Mouse (Mus musculus): ENCODE data around the gene Zbtb5. TPM values are rescaled to one million over a fixed set of nuclear protein-coding genes. Genes with fewer than 3 reads are reported as not detected.

The Zbtb5 gene
- polyA plus RNA-seq, 1 experiment from 2014 or later: 52.1 TPM

DNA sequence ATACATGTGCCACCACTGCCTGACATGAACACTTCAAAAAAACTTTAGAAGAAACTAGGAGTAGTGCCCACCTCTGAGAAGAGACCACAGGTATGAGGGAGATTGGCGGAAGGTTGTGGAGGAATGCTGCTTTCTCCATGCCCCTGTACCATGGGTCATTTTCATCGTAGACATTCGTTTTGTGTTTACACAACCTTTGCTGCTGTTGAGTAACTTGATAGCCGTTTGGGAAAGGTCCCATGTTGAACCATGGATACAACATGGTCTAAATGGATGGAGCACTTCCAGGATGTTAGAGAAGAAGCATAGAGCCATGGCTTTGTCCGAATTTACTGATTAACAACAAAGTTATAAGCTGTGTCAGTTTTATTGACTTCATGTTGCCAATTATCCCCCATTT, 34.0 kb downstream of the Zbtb5 start:
- Histone ChIP-seq H3K9me3 (no peaks in the 10 kb centered on the region), H3K36me3 (no peaks in the 10 kb centered on the region), H3K27ac (no peak overlapping the region), H3K27me3 (no peaks in the 10 kb centered on the region), H3K4me2 (replicated peaks) (no peak overlapping the region), H3K4me1 (replicated peaks) (peaks cover 30% of the 10 kb centered on the region), H3K9ac (replicated peaks) (no peak overlapping the region), H3K4me3 (replicated peaks) (no peak overlapping the region)
- ATAC-seq: no peak
- WGBS: 81% methylated on average over 5 of the region's 5 CpGs

DNA sequence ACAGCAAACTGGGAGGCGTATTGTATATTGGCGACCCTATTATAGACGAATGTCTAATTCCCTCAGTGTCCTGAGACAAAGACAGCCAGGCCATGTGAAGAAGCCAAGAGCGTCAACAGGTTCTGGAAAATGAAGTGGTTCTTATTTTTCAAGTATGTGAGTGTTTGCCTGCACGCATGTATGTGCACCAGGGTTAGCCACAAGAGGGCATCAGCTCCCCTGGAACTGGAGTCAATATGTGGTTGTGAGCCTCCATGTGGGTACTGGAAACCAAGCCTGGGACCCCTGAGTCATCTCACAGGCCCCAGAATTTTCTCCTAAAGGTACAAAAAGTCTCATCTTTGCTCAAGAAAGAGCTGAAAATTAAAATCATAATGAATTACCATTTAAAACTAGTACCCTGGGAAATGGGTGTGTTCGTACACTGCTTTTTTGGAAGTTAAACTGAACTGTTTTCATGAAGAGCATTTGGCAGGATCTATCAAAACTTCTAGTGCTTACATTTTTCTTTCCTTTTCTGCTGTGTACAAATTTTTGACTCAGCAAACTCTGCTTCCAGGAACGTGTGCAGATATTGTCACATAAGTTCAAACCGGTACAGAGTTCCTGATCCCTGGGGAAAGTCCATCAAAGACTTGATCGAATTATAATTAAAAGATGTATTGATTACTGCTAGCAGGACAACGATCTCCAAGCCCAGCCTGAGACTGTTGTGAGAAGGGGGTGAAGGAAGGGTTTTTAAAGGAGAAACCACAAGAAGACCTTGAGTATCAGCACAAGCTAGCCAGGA, 35.1 kb downstream of the Zbtb5 start:
- no peaks in the 10 kb centered on the region for H3K27me3 ChIP-seq

DNA sequence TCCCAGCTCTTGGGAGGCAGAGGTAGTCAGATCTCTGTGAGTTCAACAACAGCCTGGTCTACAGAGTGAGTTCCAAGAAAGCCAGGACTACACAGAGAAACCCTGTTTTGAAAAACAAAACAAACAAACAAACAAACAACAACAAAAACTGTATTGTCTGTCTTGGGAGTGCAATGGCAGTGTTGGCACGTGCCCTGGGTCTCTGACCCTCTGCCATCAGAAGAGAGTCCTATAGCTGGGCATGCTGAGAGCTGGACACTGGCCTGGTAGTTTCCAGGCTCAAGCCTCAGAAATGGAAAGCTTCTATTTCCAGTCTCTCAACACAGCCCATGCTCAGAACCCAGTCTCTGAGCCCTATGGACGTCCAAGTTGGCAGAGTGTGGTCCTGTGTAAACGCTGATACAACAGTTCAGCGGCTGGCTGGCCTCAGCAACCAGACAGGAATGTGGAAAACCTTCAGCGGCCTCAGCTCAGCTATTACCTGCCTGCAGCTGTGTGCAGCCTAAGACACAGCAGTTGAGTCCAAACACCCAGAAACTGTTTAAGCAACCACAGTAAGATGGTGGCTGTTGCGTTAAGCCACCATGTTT, 36.1 kb downstream of the Zbtb5 start:
- Histone ChIP-seq H3K27ac (no peak overlapping the region), H3K4me2 (replicated peaks) (no peak overlapping the region), H3K9me3 (no peaks in the 10 kb centered on the region), H3K9ac (replicated peaks) (no peak overlapping the region), H3K27me3 (no peaks in the 10 kb centered on the region), H3K4me3 (replicated peaks) (no peak overlapping the region), H3K4me1 (replicated peaks) (peaks cover 13% of the 10 kb centered on the region), H3K36me3 (no peaks in the 10 kb centered on the region)
- ATAC-seq: no peak
- WGBS: 84% methylated on average over 6 of the region's 6 CpGs

More for the DNA sequence above, 35.1 kb downstream of the Zbtb5 start:
- no peak overlapping the region for H3K4me2 ChIP-seq (replicated peaks)
- H3K9ac ChIP-seq (replicated peaks): no peak overlapping the region
- H3K4me1 ChIP-seq (replicated peaks): peaks cover 22% of the 10 kb centered on the region
- no peak overlapping the region for H3K27ac ChIP-seq
- 91% methylated on average over 10 of the region's 10 CpGs for WGBS
- no peak for ATAC-seq
- no peaks in the 10 kb centered on the region for H3K9me3 ChIP-seq
- no peak overlapping the region for H3K4me3 ChIP-seq (replicated peaks)
- H3K36me3 ChIP-seq: no peaks in the 10 kb centered on the region

DNA sequence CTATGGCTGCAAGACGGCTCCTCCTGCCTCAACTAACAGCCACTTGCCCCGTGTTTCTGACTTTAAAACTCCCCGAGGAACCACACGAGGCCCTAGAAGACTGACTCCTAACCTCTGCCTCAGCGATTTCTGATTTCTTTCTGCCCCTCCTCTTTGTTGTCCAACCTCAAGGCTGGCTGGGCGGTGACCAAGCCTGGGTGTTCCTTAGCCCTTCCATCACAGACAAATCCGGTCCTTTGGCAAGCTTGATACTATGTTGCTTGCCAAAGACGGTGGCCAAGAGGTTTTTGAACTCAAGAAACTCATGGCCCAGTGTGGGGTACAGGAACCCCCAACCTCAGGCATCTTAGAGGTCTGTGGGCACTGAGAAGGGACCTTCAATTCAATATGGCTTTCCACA, 37.9 kb downstream of the Zbtb5 start:
- no peaks in the 10 kb centered on the region for H3K36me3 ChIP-seq
- H3K9ac ChIP-seq (replicated peaks): no peak overlapping the region
- ATAC-seq: no peak
- no peak overlapping the region for H3K4me2 ChIP-seq (replicated peaks)
- H3K9me3 ChIP-seq: no peaks in the 10 kb centered on the region
- no peak overlapping the region for H3K4me3 ChIP-seq (replicated peaks)
- H3K4me1 ChIP-seq (replicated peaks): peaks cover 4% of the 10 kb centered on the region; the same call in 1 of the 2 replicates
- 83% methylated on average over 8 of the region's 8 CpGs for whole genome bisulfite sequencing
- no peaks in the 10 kb centered on the region for H3K27me3 ChIP-seq
- H3K27ac ChIP-seq: no peak overlapping the region

GRCm38 (mm10) chr4:44973871-44974270, 38.3 kb downstream of the Zbtb5 start:
- Histone ChIP-seq H3K4me3 (replicated peaks) (no peak overlapping the region), H3K4me2 (replicated peaks) (peak overlapping the region; percentile 36), H3K27me3 (no peaks in the 10 kb centered on the region), H3K9ac (replicated peaks) (no peak overlapping the region; the same call in 1 of the 2 replicates), H3K27ac (no peak overlapping the region), H3K4me1 (replicated peaks) (peaks cover 4% of the 10 kb centered on the region; the same call in 1 of the 2 replicates), H3K36me3 (no peaks in the 10 kb centered on the region), H3K9me3 (no peaks in the 10 kb centered on the region)
- ATAC-seq: peak; percentile 27; the same call in 1 of the 2 replicates
- WGBS: 62% methylated on average over 14 of the region's 14 CpGs

DNA sequence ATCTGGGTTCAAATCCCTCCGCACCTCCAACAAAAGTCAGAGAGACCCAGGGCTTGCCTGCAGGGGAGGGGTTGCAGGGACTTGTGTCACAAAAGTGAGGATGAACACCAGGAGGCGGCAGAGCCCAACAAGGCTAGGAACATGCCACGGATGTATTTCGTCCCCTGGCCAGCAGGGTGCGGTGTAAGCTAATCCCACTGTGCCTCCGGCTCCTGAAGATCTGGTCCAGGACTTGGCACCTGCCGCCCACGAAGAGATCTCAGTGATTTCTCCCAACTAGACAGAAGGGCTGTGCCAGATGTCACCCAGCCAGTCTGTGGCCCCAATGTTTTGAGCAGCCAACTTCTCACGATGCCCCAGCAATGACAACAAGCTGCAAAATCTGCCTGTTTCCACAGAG, 38.8 kb downstream of the Zbtb5 start:
- 18% methylated on average over 9 of the region's 9 CpGs for WGBS
- Histone ChIP-seq H3K4me2 (replicated peaks) (peak overlapping the region; percentile 36), H3K9me3 (no peaks in the 10 kb centered on the region), H3K9ac (replicated peaks) (no peak overlapping the region), H3K4me3 (replicated peaks) (no peak overlapping the region), H3K27ac (no peak overlapping the region), H3K36me3 (no peaks in the 10 kb centered on the region), H3K4me1 (replicated peaks) (peaks cover 4% of the 10 kb centered on the region; the same call in 1 of the 2 replicates), H3K27me3 (no peaks in the 10 kb centered on the region)
- ATAC-seq: 0 out of 2 replicates have a peak, but pooled peaks have one; percentile 40

- no peak for ATAC-seq
- Histone ChIP-seq H3K36me3 (no peaks in the 10 kb centered on the region), H3K27ac (no peak overlapping the region), H3K9me3 (no peaks in the 10 kb centered on the region), H3K4me1 (replicated peaks) (peaks cover 4% of the 10 kb centered on the region; the same call in 1 of the 2 replicates), H3K27me3 (no peaks in the 10 kb centered on the region), H3K9ac (replicated peaks) (no peak overlapping the region), H3K4me2 (replicated peaks) (no peak overlapping the region), H3K4me3 (replicated peaks) (no peak overlapping the region)
- 25% methylated on average over 10 of the region's 10 CpGs for WGBS
Measured at GRCm38 (mm10) chr4:44970612-44971110, 41.6 kb downstream of the Zbtb5 start.

DNA sequence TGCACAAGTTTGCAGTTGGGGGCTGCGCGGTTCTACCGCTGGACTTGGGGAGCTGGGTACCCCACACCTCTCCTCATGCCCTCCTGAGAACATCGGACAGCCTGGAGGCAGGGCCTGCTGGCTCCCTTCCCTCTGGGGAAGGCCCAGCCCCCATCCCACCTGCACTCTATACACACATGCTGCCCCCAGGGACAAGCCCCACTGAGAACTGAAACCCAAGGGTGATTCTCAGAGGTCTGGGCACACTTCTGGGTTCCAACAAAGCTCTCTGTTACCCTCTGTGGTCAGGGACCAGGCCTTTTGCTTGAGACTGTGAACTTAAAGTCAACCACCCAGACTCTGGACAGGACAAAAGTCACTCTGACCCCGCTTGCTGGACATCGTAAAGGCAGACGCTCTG, 42.2 kb downstream of the Zbtb5 start:
- WGBS: 92% methylated on average over 7 of the region's 7 CpGs
- H3K27me3 ChIP-seq: no peaks in the 10 kb centered on the region
- no peak overlapping the region for H3K9ac ChIP-seq (replicated peaks)
- H3K4me1 ChIP-seq (replicated peaks): peaks cover 4% of the 10 kb centered on the region; the same call in 1 of the 2 replicates
- no peaks in the 10 kb centered on the region for H3K9me3 ChIP-seq
- H3K4me2 ChIP-seq (replicated peaks): no peak overlapping the region
- H3K36me3 ChIP-seq: no peaks in the 10 kb centered on the region
- no peak for ATAC-seq
- no peak overlapping the region for H3K27ac ChIP-seq
- no peak overlapping the region for H3K4me3 ChIP-seq (replicated peaks)

DNA sequence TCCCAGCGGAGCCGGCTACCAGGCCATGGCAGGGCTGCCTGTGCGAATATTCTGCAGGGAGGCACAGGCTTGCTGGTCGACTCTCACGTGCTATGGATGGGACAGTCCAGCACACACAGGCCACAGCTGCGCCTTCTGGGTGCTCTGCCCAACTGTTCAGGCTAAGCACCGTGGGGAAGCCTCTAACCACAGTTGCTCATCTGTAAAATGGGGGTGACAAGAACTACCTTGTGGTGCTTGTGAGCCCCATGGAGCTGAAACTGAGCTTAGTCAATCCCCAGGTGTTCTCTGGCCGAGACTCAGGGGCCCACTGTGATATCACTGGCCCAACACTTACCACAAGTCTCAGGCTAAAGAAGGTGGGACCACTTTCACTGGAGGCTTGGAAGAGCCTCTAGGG, 44.8 kb downstream of the Zbtb5 start:
- H3K4me3 ChIP-seq (replicated peaks): no peak overlapping the region
- H3K4me2 ChIP-seq (replicated peaks): no peak overlapping the region
- ATAC-seq: no peak
- H3K27ac ChIP-seq: no peak overlapping the region
- H3K27me3 ChIP-seq: no peaks in the 10 kb centered on the region
- 82% methylated on average over 8 of the region's 8 CpGs for WGBS
- no peaks in the 10 kb centered on the region for H3K4me1 ChIP-seq (replicated peaks)
- H3K9me3 ChIP-seq: no peaks in the 10 kb centered on the region
- H3K36me3 ChIP-seq: no peaks in the 10 kb centered on the region
- no peak overlapping the region for H3K9ac ChIP-seq (replicated peaks)

- ATAC-seq: no peak
- Histone ChIP-seq H3K4me1 (replicated peaks) (no peaks in the 10 kb centered on the region), H3K9me3 (no peaks in the 10 kb centered on the region), H3K36me3 (no peaks in the 10 kb centered on the region), H3K4me3 (replicated peaks) (no peak overlapping the region), H3K27ac (no peak overlapping the region), H3K9ac (replicated peaks) (no peak overlapping the region), H3K27me3 (no peaks in the 10 kb centered on the region), H3K4me2 (replicated peaks) (no peak overlapping the region)
- WGBS: 83% methylated on average over 3 of the region's 3 CpGs
Measured at GRCm38 (mm10) chr4:44965736-44966135, 46.5 kb downstream of the Zbtb5 start.

GRCm38 (mm10) chr4:44965175-44965574, 47.0 kb downstream of the Zbtb5 start:
- no peak for ATAC-seq

GRCm38 (mm10) chr4:44963156-44963555, 49.1 kb downstream of the Zbtb5 start:
- H3K9ac ChIP-seq (replicated peaks): no peak overlapping the region
- no peak overlapping the region for H3K4me2 ChIP-seq (replicated peaks)
- 71% methylated on average over 11 of the region's 11 CpGs for WGBS
- no peak overlapping the region for H3K27ac ChIP-seq
- H3K4me3 ChIP-seq (replicated peaks): no peak overlapping the region
- no peaks in the 10 kb centered on the region for H3K36me3 ChIP-seq
- H3K27me3 ChIP-seq: no peaks in the 10 kb centered on the region
- no peaks in the 10 kb centered on the region for H3K9me3 ChIP-seq
- H3K4me1 ChIP-seq (replicated peaks): no peaks in the 10 kb centered on the region
- no peak for ATAC-seq

More at GRCm38 (mm10) chr4:44965175-44965574, 47.0 kb downstream of the Zbtb5 start:
- no peaks in the 10 kb centered on the region for H3K4me1 ChIP-seq (replicated peaks)
- no peak overlapping the region for H3K4me3 ChIP-seq (replicated peaks)
- no peaks in the 10 kb centered on the region for H3K36me3 ChIP-seq
- no peak overlapping the region for H3K4me2 ChIP-seq (replicated peaks)
- 88% methylated on average over 2 of the region's 2 CpGs for WGBS
- H3K27me3 ChIP-seq: no peaks in the 10 kb centered on the region
- H3K27ac ChIP-seq: no peak overlapping the region
- no peak overlapping the region for H3K9ac ChIP-seq (replicated peaks)
- no peaks in the 10 kb centered on the region for H3K9me3 ChIP-seq

All from midbrain, embryonic 13.5 days (tissue).